Mouse (Mus musculus): ENCODE measurements around the gene Ascl3. TPM values are rescaled to one million over a fixed set of nuclear protein-coding genes. Genes with fewer than 3 reads are reported as not detected.

The Ascl3 gene
- polyA plus RNA-seq, 1 experiment from 2014 or later = not detected

- Histone ChIP-seq H3K36me3 (peaks cover 55% of the 10 kb centered on the region), H3K4me1 (no peaks in the 10 kb centered on the region), H3K9me3 (no peaks in the 10 kb centered on the region), H3K4me3 (no peak overlapping the region), H3K27me3 (ENCODE audit: insufficient read depth, poor library complexity, severe bottlenecking) (no peaks in the 10 kb centered on the region), H3K27ac (no peak overlapping the region)
- WGBS = 83% methylated on average over 1 of the region's 1 CpGs
- no peak for DNase-seq (ENCODE audit: low spot score)
Observed at GRCm38 (mm10) chr7:109741060-109741459, 9.5 kb upstream of the Ascl3 start.

GRCm38 (mm10) chr7:109739822-109740370 lies 8.4 kb upstream of the Ascl3 start:
- 66% methylated on average over 5 of the region's 5 CpGs for WGBS
- H3K27me3 ChIP-seq (ENCODE audit: insufficient read depth, poor library complexity, severe bottlenecking) = no peaks in the 10 kb centered on the region
- H3K4me1 ChIP-seq = no peaks in the 10 kb centered on the region
- no peak for DNase-seq (ENCODE audit: low spot score)
- no peaks in the 10 kb centered on the region for H3K9me3 ChIP-seq
- peaks cover 51% of the 10 kb centered on the region for H3K36me3 ChIP-seq
- H3K27ac ChIP-seq = no peak overlapping the region
- H3K4me3 ChIP-seq = no peak overlapping the region

GRCm38 (mm10) chr7:109734806-109735205 lies 3.3 kb upstream of the Ascl3 start:
- no peak for DNase-seq (ENCODE audit: low spot score)
- Histone ChIP-seq H3K4me1 (peaks cover 8% of the 10 kb centered on the region), H3K9me3 (no peaks in the 10 kb centered on the region), H3K27ac (no peak overlapping the region), H3K4me3 (no peak overlapping the region), H3K27me3 (ENCODE audit: insufficient read depth, poor library complexity, severe bottlenecking) (no peaks in the 10 kb centered on the region), H3K36me3 (peaks cover 22% of the 10 kb centered on the region)
- 88% methylated on average over 4 of the region's 4 CpGs for WGBS

GRCm38 (mm10) chr7:109723697-109724096 lies 7.8 kb downstream of the Ascl3 start, which contains the start of gene BC051019:
BC051019 (minus strand) TSS chr7:109723850.
- no peak within 1 kb of the TSS for H3K27ac ChIP-seq
- 89% methylated on average over 5 of the region's 5 CpGs for WGBS
- no peak within 1 kb of the TSS for H3K4me3 ChIP-seq
- no peaks in the 10 kb centered on the region for H3K27me3 ChIP-seq (ENCODE audit: insufficient read depth, poor library complexity, severe bottlenecking)
- H3K9me3 ChIP-seq = no peaks in the 10 kb centered on the region
- no peaks in the 10 kb centered on the region for H3K36me3 ChIP-seq
- DNase-seq (ENCODE audit: low spot score) = no peak
- H3K4me1 ChIP-seq = no peaks in the 10 kb centered on the region

GRCm38 (mm10) chr7:109723114-109723513 lies 8.4 kb downstream of the Ascl3 start:
- WGBS = 89% methylated on average over 8 of the region's 8 CpGs
- H3K4me3 ChIP-seq = no peak overlapping the region
- H3K9me3 ChIP-seq = no peaks in the 10 kb centered on the region
- no peak overlapping the region for H3K27ac ChIP-seq
- H3K36me3 ChIP-seq = no peaks in the 10 kb centered on the region
- H3K27me3 ChIP-seq (ENCODE audit: insufficient read depth, poor library complexity, severe bottlenecking) = no peaks in the 10 kb centered on the region
- H3K4me1 ChIP-seq = no peaks in the 10 kb centered on the region
- no peak for DNase-seq (ENCODE audit: low spot score)

GRCm38 (mm10) chr7:109722618-109723017 lies 8.9 kb downstream of the Ascl3 start:
- 91% methylated on average over 2 of the region's 2 CpGs for WGBS

GRCm38 (mm10) chr7:109719286-109719685 lies 12.2 kb downstream of the Ascl3 start:
- Histone ChIP-seq H3K4me1 (no peaks in the 10 kb centered on the region), H3K9me3 (no peaks in the 10 kb centered on the region), H3K27me3 (ENCODE audit: insufficient read depth, poor library complexity, severe bottlenecking) (peaks cover 5% of the 10 kb centered on the region; the same call in 1 of the 2 replicates), H3K36me3 (no peaks in the 10 kb centered on the region), H3K27ac (no peak overlapping the region), H3K4me3 (no peak overlapping the region)
- WGBS = 66% methylated on average over 9 of the region's 9 CpGs
- no peak for DNase-seq (ENCODE audit: low spot score)

More at GRCm38 (mm10) chr7:109722618-109723017, 8.9 kb downstream of the Ascl3 start:
- H3K9me3 ChIP-seq = no peaks in the 10 kb centered on the region
- no peak overlapping the region for H3K4me3 ChIP-seq
- no peak overlapping the region for H3K27ac ChIP-seq
- H3K36me3 ChIP-seq = no peaks in the 10 kb centered on the region
- DNase-seq (ENCODE audit: low spot score) = no peak
- H3K27me3 ChIP-seq (ENCODE audit: insufficient read depth, poor library complexity, severe bottlenecking) = no peaks in the 10 kb centered on the region
- no peaks in the 10 kb centered on the region for H3K4me1 ChIP-seq

GRCm38 (mm10) chr7:109713434-109713982 lies 18.0 kb downstream of the Ascl3 start:
- no peak overlapping the region for H3K27ac ChIP-seq

GRCm38 (mm10) chr7:109712198-109712597 lies 19.3 kb downstream of the Ascl3 start:
- Histone ChIP-seq H3K4me3 (no peak overlapping the region), H3K27me3 (ENCODE audit: insufficient read depth, poor library complexity, severe bottlenecking) (peaks cover 5% of the 10 kb centered on the region; the same call in 1 of the 2 replicates), H3K27ac (no peak overlapping the region), H3K4me1 (peaks cover 34% of the 10 kb centered on the region), H3K9me3 (no peaks in the 10 kb centered on the region), H3K36me3 (peaks cover 33% of the 10 kb centered on the region)
- DNase-seq (ENCODE audit: low spot score) = no peak
- WGBS = 88% methylated on average over 7 of the region's 7 CpGs

More at GRCm38 (mm10) chr7:109713434-109713982, 18.0 kb downstream of the Ascl3 start:
- H3K27me3 ChIP-seq (ENCODE audit: insufficient read depth, poor library complexity, severe bottlenecking) = peaks cover 5% of the 10 kb centered on the region; the same call in 1 of the 2 replicates
- H3K4me3 ChIP-seq = no peak overlapping the region
- H3K4me1 ChIP-seq = peaks cover 21% of the 10 kb centered on the region
- WGBS = 88% methylated on average over 2 of the region's 2 CpGs
- peaks cover 33% of the 10 kb centered on the region for H3K36me3 ChIP-seq
- no peaks in the 10 kb centered on the region for H3K9me3 ChIP-seq
- DNase-seq (ENCODE audit: low spot score) = no peak

- Histone ChIP-seq H3K27ac (peak overlapping the region; percentile 60), H3K4me1 (peaks cover 39% of the 10 kb centered on the region), H3K36me3 (peaks cover 33% of the 10 kb centered on the region), H3K4me3 (no peak overlapping the region), H3K9me3 (no peaks in the 10 kb centered on the region), H3K27me3 (ENCODE audit: insufficient read depth, poor library complexity, severe bottlenecking) (no peaks in the 10 kb centered on the region)
- WGBS = 27% methylated on average over 1 of the region's 1 CpGs
- DNase-seq (ENCODE audit: low spot score) = no peak
Observed at GRCm38 (mm10) chr7:109710069-109710468, 21.5 kb downstream of the Ascl3 start.

- peak; percentile 79 for DNase-seq (ENCODE audit: low spot score)
- Histone ChIP-seq H3K4me1 (peaks cover 42% of the 10 kb centered on the region), H3K4me3 (no peak overlapping the region), H3K27ac (peak overlapping the region; percentile 60), H3K36me3 (peaks cover 33% of the 10 kb centered on the region), H3K9me3 (no peaks in the 10 kb centered on the region), H3K27me3 (ENCODE audit: insufficient read depth, poor library complexity, severe bottlenecking) (no peaks in the 10 kb centered on the region)
- 20% methylated on average over 3 of the region's 3 CpGs for WGBS
Observed at GRCm38 (mm10) chr7:109708961-109709382, 22.6 kb downstream of the Ascl3 start.

- H3K36me3 ChIP-seq = peaks cover 25% of the 10 kb centered on the region
- 0 out of 2 replicates have a peak overlapping the region, but pooled peaks have one; percentile 12 for H3K27ac ChIP-seq
- H3K4me1 ChIP-seq = peaks cover 53% of the 10 kb centered on the region
- no peak overlapping the region for H3K4me3 ChIP-seq
- H3K9me3 ChIP-seq = no peaks in the 10 kb centered on the region
- WGBS = 45% methylated on average over 4 of the region's 4 CpGs
- H3K27me3 ChIP-seq (ENCODE audit: insufficient read depth, poor library complexity, severe bottlenecking) = no peaks in the 10 kb centered on the region
- no peak for DNase-seq (ENCODE audit: low spot score)
Observed at GRCm38 (mm10) chr7:109707023-109707785, 24.3 kb downstream of the Ascl3 start.

GRCm38 (mm10) chr7:109704461-109704860 lies 27.1 kb downstream of the Ascl3 start:
- Histone ChIP-seq H3K27ac (peak overlapping the region; percentile 90), H3K4me1 (peaks cover 40% of the 10 kb centered on the region), H3K36me3 (no peaks in the 10 kb centered on the region), H3K4me3 (peak overlapping the region; percentile 73), H3K9me3 (no peaks in the 10 kb centered on the region), H3K27me3 (ENCODE audit: insufficient read depth, poor library complexity, severe bottlenecking) (no peaks in the 10 kb centered on the region)
- WGBS = 53% methylated on average over 3 of the region's 3 CpGs
- no peak for DNase-seq (ENCODE audit: low spot score)
